Mouse (Mus musculus): ENCODE results near the gene Gab1.

The Gab1 gene

DNA sequence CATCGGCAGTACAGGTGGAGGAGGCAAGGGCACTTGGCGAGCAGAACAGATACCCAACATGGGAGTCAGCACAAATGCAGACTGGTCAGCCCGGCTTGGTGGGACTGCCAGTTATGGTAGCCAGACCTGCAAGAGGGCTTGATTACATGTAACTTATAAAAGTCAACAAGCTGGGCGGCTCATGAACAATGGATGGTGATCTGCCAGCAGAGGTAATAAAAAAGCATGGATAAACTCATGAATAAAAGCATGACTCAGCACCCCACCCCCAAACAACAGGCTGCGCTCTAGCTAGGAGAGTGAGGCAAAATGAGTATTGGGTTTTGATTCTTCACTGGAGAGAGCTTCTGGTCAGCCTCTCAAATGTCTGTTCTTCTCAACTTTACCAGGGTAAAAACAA, 16.9 kb downstream of the Gab1 start:
- DNase-seq (ENCODE audit: low read depth, low spot score): no peak
- Histone ChIP-seq H3K36me3 (ENCODE audit: control insufficient read depth, insufficient read depth, low read length, poor library complexity, severe bottlenecking) (no peaks in the 10 kb centered on the region), H3K27me3 (ENCODE audit: control insufficient read depth, insufficient read depth, low read length, poor library complexity, severe bottlenecking) (no peaks in the 10 kb centered on the region)

- Histone ChIP-seq H3K36me3 (ENCODE audit: control insufficient read depth, insufficient read depth, low read length, poor library complexity, severe bottlenecking) (no peaks in the 10 kb centered on the region), H3K27me3 (ENCODE audit: control insufficient read depth, insufficient read depth, low read length, poor library complexity, severe bottlenecking) (no peaks in the 10 kb centered on the region)
- DNase-seq (ENCODE audit: low read depth, low spot score): no peak
Observed at GRCm38 (mm10) chr8:80859180-80859775, 21.0 kb downstream of the Gab1 start.

DNA sequence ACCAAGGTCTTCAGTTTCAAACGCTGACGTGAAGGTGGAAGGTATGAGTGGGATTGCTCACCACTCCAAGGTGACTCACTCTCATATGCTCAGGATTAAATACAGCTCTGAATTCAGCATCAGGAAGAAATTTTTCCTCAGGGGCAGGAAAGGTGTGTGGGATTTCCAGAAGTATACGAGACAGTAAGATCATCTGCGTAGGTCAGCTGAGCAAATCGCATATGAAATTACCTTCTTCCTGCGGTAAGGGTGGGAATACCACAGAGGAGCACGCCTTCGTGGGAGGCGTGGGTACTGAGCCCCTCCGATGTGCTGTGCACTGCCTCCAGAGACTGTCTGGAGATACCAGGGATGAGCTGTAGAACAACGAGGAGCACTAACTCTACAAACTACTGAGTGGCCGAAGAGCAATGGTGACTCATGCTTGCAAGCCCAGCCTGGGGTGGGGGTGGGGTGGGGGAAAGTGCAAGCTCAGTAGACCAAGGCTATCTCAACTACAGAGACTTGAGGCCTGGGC, 22.4 kb downstream of the Gab1 start:
- Histone ChIP-seq H3K36me3 (ENCODE audit: control insufficient read depth, insufficient read depth, low read length, poor library complexity, severe bottlenecking) (no peaks in the 10 kb centered on the region), H3K27me3 (ENCODE audit: control insufficient read depth, insufficient read depth, low read length, poor library complexity, severe bottlenecking) (no peaks in the 10 kb centered on the region)
- no peak for DNase-seq (ENCODE audit: low read depth, low spot score)

DNA sequence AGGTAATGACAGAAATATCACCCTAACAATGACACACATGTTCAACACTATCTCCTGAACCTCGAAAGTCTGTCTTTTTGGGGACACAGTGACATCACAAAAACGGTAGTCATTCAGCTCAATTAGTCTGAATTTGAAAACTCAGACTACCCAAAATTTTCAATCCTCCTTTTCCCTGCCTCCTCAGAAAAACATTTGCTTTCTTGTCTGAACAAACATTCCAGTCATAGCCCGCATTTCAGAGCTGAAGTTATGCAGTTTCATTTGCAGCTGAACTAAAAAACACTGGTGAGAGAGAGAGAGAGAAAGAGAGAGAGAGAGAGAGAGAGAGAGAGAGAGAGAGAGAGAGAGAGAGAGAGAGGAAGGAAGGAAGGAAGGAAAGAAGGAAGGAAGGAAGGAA, 23.2 kb downstream of the Gab1 start:
- Histone ChIP-seq H3K36me3 (ENCODE audit: control insufficient read depth, insufficient read depth, low read length, poor library complexity, severe bottlenecking) (no peaks in the 10 kb centered on the region), H3K27me3 (ENCODE audit: control insufficient read depth, insufficient read depth, low read length, poor library complexity, severe bottlenecking) (no peaks in the 10 kb centered on the region)
- DNase-seq (ENCODE audit: low read depth, low spot score): no peak

- DNase-seq (ENCODE audit: low read depth, low spot score): no peak
- Histone ChIP-seq H3K27me3 (ENCODE audit: control insufficient read depth, insufficient read depth, low read length, poor library complexity, severe bottlenecking) (no peaks in the 10 kb centered on the region), H3K36me3 (ENCODE audit: control insufficient read depth, insufficient read depth, low read length, poor library complexity, severe bottlenecking) (no peaks in the 10 kb centered on the region)
Observed at GRCm38 (mm10) chr8:80856606-80857005, 23.7 kb downstream of the Gab1 start.

DNA sequence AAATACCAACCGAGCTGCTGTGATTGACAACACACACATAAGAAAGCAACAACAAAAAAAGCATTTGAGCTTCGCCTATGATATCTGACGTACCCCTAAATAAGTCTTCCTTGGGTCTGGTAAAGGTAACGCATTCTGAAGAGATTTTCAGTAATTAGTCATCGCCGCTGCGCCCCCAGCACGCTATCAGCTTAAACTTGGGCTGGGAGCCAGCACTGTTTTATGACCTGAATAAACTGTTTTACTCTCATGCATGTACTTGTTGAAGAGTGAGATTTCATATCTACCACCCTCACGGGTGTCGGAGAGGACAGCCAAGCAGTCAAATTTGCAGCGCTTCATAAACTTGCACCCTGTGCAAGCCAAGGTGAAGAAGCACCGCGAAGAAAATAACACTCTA, 26.7 kb downstream of the Gab1 start:
- H3K27me3 ChIP-seq (ENCODE audit: control insufficient read depth, insufficient read depth, low read length, poor library complexity, severe bottlenecking): no peaks in the 10 kb centered on the region
- H3K36me3 ChIP-seq (ENCODE audit: control insufficient read depth, insufficient read depth, low read length, poor library complexity, severe bottlenecking): no peaks in the 10 kb centered on the region
- DNase-seq (ENCODE audit: low read depth, low spot score): no peak

GRCm38 (mm10) chr8:80853208-80853607, 27.1 kb downstream of the Gab1 start:
- Histone ChIP-seq H3K36me3 (ENCODE audit: control insufficient read depth, insufficient read depth, low read length, poor library complexity, severe bottlenecking) (no peaks in the 10 kb centered on the region), H3K27me3 (ENCODE audit: control insufficient read depth, insufficient read depth, low read length, poor library complexity, severe bottlenecking) (no peaks in the 10 kb centered on the region)
- no peak for DNase-seq (ENCODE audit: low read depth, low spot score)

DNA sequence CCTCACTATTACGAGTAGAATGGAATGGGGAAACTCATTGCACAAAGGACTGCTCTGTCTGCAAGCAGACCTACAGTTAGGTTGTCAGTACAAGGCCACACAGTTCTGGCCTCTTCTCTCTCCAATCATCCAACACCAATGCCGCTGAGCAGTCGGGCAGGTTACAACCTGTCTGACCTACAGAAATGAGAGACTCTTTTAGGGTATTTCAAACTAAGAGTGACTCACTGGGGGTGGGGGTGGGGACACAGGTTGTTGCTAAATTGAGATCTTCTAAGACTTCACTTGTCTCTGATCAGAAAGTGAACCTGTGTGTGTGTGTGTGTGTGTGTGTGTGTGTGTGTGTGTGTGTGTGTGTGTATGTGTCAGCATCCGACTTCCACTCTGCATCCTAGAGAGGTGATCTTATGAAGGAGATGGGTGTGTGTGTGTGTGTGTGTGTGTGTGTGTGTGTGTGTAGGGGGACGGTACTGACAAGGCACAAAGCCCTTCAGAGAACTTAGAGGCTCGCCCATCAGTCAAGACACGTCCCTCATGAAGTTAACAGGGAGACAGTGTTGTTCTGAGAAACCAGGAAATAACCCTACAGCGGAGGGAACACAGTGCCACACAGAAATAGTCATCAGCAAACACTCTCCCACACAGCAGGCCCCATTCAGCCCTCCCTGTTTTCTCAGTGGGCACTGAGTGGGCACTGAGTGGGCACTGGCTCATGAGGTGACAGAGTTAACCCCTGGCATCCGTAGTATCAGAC, 27.7 kb downstream of the Gab1 start:
- DNase-seq (ENCODE audit: low read depth, low spot score): no peak
- H3K27me3 ChIP-seq (ENCODE audit: control insufficient read depth, insufficient read depth, low read length, poor library complexity, severe bottlenecking): no peaks in the 10 kb centered on the region
- no peaks in the 10 kb centered on the region for H3K36me3 ChIP-seq (ENCODE audit: control insufficient read depth, insufficient read depth, low read length, poor library complexity, severe bottlenecking)

- DNase-seq (ENCODE audit: low read depth, low spot score): no peak
- Histone ChIP-seq H3K27me3 (ENCODE audit: control insufficient read depth, insufficient read depth, low read length, poor library complexity, severe bottlenecking) (no peaks in the 10 kb centered on the region), H3K36me3 (ENCODE audit: control insufficient read depth, insufficient read depth, low read length, poor library complexity, severe bottlenecking) (no peaks in the 10 kb centered on the region)
Observed at GRCm38 (mm10) chr8:80851648-80852047, 28.7 kb downstream of the Gab1 start.

DNA sequence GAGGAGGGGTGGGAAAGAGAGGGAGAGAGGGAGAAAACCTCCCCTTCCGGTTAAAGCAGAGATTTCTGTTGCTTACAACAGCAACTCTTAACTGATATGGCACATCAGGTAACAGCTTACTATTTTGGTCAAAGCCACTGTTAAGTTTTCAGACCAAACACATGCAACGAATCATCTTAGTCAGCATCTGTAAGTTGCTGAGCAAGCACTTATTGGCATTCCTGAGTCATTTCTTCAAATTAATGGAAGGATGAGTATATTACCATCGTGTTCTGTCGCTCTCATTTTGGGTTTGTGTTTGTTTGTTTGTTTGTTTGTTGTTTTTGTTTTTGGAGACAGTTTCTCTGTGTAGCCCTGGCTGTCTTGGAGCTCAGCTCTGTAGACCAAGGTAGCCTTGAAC, 30.3 kb downstream of the Gab1 start:
- DNase-seq (ENCODE audit: low read depth, low spot score): no peak
- H3K27me3 ChIP-seq (ENCODE audit: control insufficient read depth, insufficient read depth, low read length, poor library complexity, severe bottlenecking): no peaks in the 10 kb centered on the region
- no peaks in the 10 kb centered on the region for H3K36me3 ChIP-seq (ENCODE audit: control insufficient read depth, insufficient read depth, low read length, poor library complexity, severe bottlenecking)

- no peaks in the 10 kb centered on the region for H3K27me3 ChIP-seq (ENCODE audit: control insufficient read depth, insufficient read depth, low read length, poor library complexity, severe bottlenecking)
Observed at GRCm38 (mm10) chr8:80848631-80849030, 31.7 kb downstream of the Gab1 start.

GRCm38 (mm10) chr8:80847912-80848311, 32.4 kb downstream of the Gab1 start:
- Histone ChIP-seq H3K36me3 (ENCODE audit: control insufficient read depth, insufficient read depth, low read length, poor library complexity, severe bottlenecking) (no peaks in the 10 kb centered on the region), H3K27me3 (ENCODE audit: control insufficient read depth, insufficient read depth, low read length, poor library complexity, severe bottlenecking) (no peaks in the 10 kb centered on the region)
- no peak for DNase-seq (ENCODE audit: low read depth, low spot score)

More at GRCm38 (mm10) chr8:80848631-80849030, 31.7 kb downstream of the Gab1 start:
- H3K36me3 ChIP-seq (ENCODE audit: control insufficient read depth, insufficient read depth, low read length, poor library complexity, severe bottlenecking): no peaks in the 10 kb centered on the region
- DNase-seq (ENCODE audit: low read depth, low spot score): no peak

- no peak for DNase-seq (ENCODE audit: low read depth, low spot score)
- Histone ChIP-seq H3K36me3 (ENCODE audit: control insufficient read depth, insufficient read depth, low read length, poor library complexity, severe bottlenecking) (no peaks in the 10 kb centered on the region), H3K27me3 (ENCODE audit: control insufficient read depth, insufficient read depth, low read length, poor library complexity, severe bottlenecking) (no peaks in the 10 kb centered on the region)
Observed at GRCm38 (mm10) chr8:80845284-80845683, 35.0 kb downstream of the Gab1 start.

- no peak for DNase-seq (ENCODE audit: low read depth, low spot score)
- no peaks in the 10 kb centered on the region for H3K27me3 ChIP-seq (ENCODE audit: control insufficient read depth, insufficient read depth, low read length, poor library complexity, severe bottlenecking)
- no peaks in the 10 kb centered on the region for H3K36me3 ChIP-seq (ENCODE audit: control insufficient read depth, insufficient read depth, low read length, poor library complexity, severe bottlenecking)
Observed at GRCm38 (mm10) chr8:80843744-80844434, 36.4 kb downstream of the Gab1 start.

DNA sequence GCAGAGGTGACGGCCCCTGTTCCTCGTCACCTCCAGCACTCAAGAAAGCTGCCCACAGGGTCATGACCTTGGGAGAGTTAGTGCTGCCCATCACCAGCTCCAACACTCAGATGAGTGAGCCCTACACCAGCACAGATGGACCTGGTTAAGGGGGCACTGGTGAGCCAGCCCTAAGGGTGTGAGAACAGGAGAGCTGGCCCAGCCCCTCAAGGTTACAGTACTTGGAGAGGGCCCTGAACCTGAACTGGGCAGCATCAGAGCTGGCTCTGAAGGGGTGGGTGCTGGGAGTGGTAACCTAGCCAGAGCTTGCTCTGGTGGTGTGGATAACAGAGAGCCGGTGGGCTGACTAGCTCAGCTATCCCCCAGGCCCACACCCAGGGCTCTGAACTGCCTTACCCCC, 37.8 kb downstream of the Gab1 start:
- no peak for DNase-seq (ENCODE audit: low read depth, low spot score)
- H3K36me3 ChIP-seq (ENCODE audit: control insufficient read depth, insufficient read depth, low read length, poor library complexity, severe bottlenecking): no peaks in the 10 kb centered on the region

More for the DNA sequence above, 37.8 kb downstream of the Gab1 start:
- no peaks in the 10 kb centered on the region for H3K27me3 ChIP-seq (ENCODE audit: control insufficient read depth, insufficient read depth, low read length, poor library complexity, severe bottlenecking)
